Mouse (Mus musculus) forelimb bud, embryonic 11.5 days (tissue): Measurements from ENCODE around the gene Rps10.

Source experiments
- DNase-seq: peaks from one replicate; pipeline ENCODE4 v3.0.0-alpha.2; 2012; ENCODE audit warnings: low read depth, low spot score

The Rps10 gene

GRCm38 (mm10) chr17:27636132-27637020, at the start of gene Rps10:
Gene Rps10 (minus strand): TSS chr17:27636669.
- no peak for DNase-seq

GRCm38 (mm10) chr17:27685550-27685913, 49.1 kb upstream of the Rps10 start:
- DNase-seq = no peak

- DNase-seq = peak; percentile 79
Observed at GRCm38 (mm10) chr17:27684886-27685549, 48.5 kb upstream of the Rps10 start.

GRCm38 (mm10) chr17:27678924-27679813, 42.7 kb upstream of the Rps10 start:
- no peak for DNase-seq

GRCm38 (mm10) chr17:27677756-27678155, 41.3 kb upstream of the Rps10 start:
- no peak for DNase-seq

GRCm38 (mm10) chr17:27676270-27676669, 39.8 kb upstream of the Rps10 start:
- DNase-seq = no peak

GRCm38 (mm10) chr17:27675453-27675852, 39.0 kb upstream of the Rps10 start:
- DNase-seq = no peak

- DNase-seq = no peak
Observed at GRCm38 (mm10) chr17:27673945-27674344, 37.5 kb upstream of the Rps10 start.

- DNase-seq = no peak
Observed at GRCm38 (mm10) chr17:27671720-27672119, 35.3 kb upstream of the Rps10 start.

- DNase-seq = no peak
Observed at GRCm38 (mm10) chr17:27658767-27659166, 22.3 kb upstream of the Rps10 start.

- no peak for DNase-seq
Observed at GRCm38 (mm10) chr17:27657123-27657522, 20.7 kb upstream of the Rps10 start.

GRCm38 (mm10) chr17:27656414-27656813, 19.9 kb upstream of the Rps10 start:
- DNase-seq = no peak

GRCm38 (mm10) chr17:27656011-27656399, 19.5 kb upstream of the Rps10 start:
- DNase-seq = peak; percentile 60

- DNase-seq = peak; percentile 46
Observed at GRCm38 (mm10) chr17:27655089-27656010, 18.9 kb upstream of the Rps10 start, which contains the start of gene Pacsin1. Gene Pacsin1 (plus strand): TSS chr17:27655509.

- DNase-seq = no peak
Observed at GRCm38 (mm10) chr17:27653253-27653959, 16.9 kb upstream of the Rps10 start.

- no peak for DNase-seq
Observed at GRCm38 (mm10) chr17:27652046-27652790, 15.7 kb upstream of the Rps10 start.

- no peak for DNase-seq
Observed at GRCm38 (mm10) chr17:27650586-27650985, 14.1 kb upstream of the Rps10 start.

GRCm38 (mm10) chr17:27650160-27650559, 13.7 kb upstream of the Rps10 start:
- peak; percentile 82 for DNase-seq

GRCm38 (mm10) chr17:27645807-27646206, 9.3 kb upstream of the Rps10 start:
- DNase-seq = no peak
